Mouse (Mus musculus) MEL (cell line): ENCODE measurements around the gene Ugt8a. TPM values are rescaled to one million over a fixed set of nuclear protein-coding genes. Genes with fewer than 3 reads are reported as not detected.

Experiments
- DNase-seq: peaks from one replicate; pipeline ENCODE4 v3.0.0; 2011; ENCODE audit warnings: low read depth, low spot score
- H3K27ac ChIP-seq: 2 replicates; pipeline ENCODE4 v1.5.1; 2012; ENCODE audit warnings: low read depth, mild to moderate bottlenecking, control low read depth, low read length, moderate library complexity; ENCODE audit not compliant: control insufficient read depth
- H3K27me3 ChIP-seq, 2 experiments: fragments of 150-350 bp in 1 of 2; sonication (generic) in 1 of 2; 2 replicates each; pipeline ENCODE4 v1.6.1; 2012; ENCODE audit warnings: low read length in 2 of 2, mild to moderate bottlenecking in 2 of 2, improper control_type of control experiment in 1 of 2, moderate library complexity in 1 of 2; ENCODE audit not compliant: insufficient read depth in 2 of 2, control insufficient read depth in 1 of 2
- H3K36me3 ChIP-seq, 2 experiments: 2 replicates each; pipeline ENCODE4 v1.6.1; 2012 to 2014; ENCODE audit warnings: low read length in 2 of 2, improper control_type of control experiment in 1 of 2, inconsistent platforms in 1 of 2, mild to moderate bottlenecking in 1 of 2; ENCODE audit not compliant: insufficient read depth in 2 of 2, control insufficient read depth in 1 of 2
- H3K4me1 ChIP-seq, 2 experiments: fragments of 150-350 bp in 1 of 2; sonication (generic) in 1 of 2; 2 replicates each; pipeline ENCODE4 v1.6.1; 2012; ENCODE audit warnings: low read length in 2 of 2, improper control_type of control experiment in 1 of 2, mild to moderate bottlenecking in 1 of 2; ENCODE audit not compliant: insufficient read depth in 2 of 2, control insufficient read depth in 1 of 2
- H3K4me3 ChIP-seq, 2 experiments: fragments of 150-350 bp in 1 of 2; sonication (generic) in 1 of 2; 2 replicates each; pipeline ENCODE4 v1.5.1; 2012; ENCODE audit warnings: low read depth in 2 of 2, low read length in 2 of 2, mild to moderate bottlenecking in 2 of 2, moderate library complexity in 2 of 2, control low read depth in 1 of 2, improper control_type of control experiment in 1 of 2; ENCODE audit not compliant: control insufficient read depth in 1 of 2, insufficient read depth in 1 of 2
- H3K79me2 ChIP-seq: 2 replicates; pipeline ENCODE4 v1.6.1; 2012; ENCODE audit warnings: mild to moderate bottlenecking, low read length, moderate library complexity; ENCODE audit not compliant: control insufficient read depth, poor library complexity, insufficient read depth
- H3K9ac ChIP-seq: 2 replicates; pipeline ENCODE4 v1.6.1; 2012; ENCODE audit warnings: low read depth, mild to moderate bottlenecking, control low read depth, low read length, moderate library complexity; ENCODE audit not compliant: control insufficient read depth, poor library complexity, severe bottlenecking
- H3K9me3 ChIP-seq: fragments of 150-350 bp; sonication (generic); replicated peaks from 2 replicates; pipeline ENCODE4 v1.6.1; 2012; ENCODE audit warnings: mild to moderate bottlenecking, low read length, improper control_type of control experiment, moderate library complexity; ENCODE audit not compliant: insufficient read depth
- CHD1 ChIP-seq: IDR thresholded peaks from 2 replicates; pipeline ENCODE4 v1.6.1; 2012; ENCODE audit warnings: low read depth, mild to moderate bottlenecking, inconsistent platforms, low read length, improper control_type of control experiment
- CTCF ChIP-seq, 3 experiments: IDR thresholded peaks in 2 of 3; conservative IDR thresholded peaks in 1 of 3; 2 replicates each; pipeline ENCODE4 v1.5.1; 2011 to 2012; ENCODE audit warnings: low read length in 3 of 3, low read depth in 2 of 3, mild to moderate bottlenecking in 2 of 3, improper control_type of control experiment in 1 of 3, inconsistent platforms in 1 of 3, mixed read lengths in 1 of 3, moderate library complexity in 1 of 3; ENCODE audit not compliant: control insufficient read depth in 1 of 3, insufficient read depth in 1 of 3, poor library complexity in 1 of 3, severe bottlenecking in 1 of 3
- GATA1 ChIP-seq: IDR thresholded peaks from 2 replicates; pipeline ENCODE4 v1.6.1; 2011; ENCODE audit warnings: low read depth, low read length, improper control_type of control experiment
- HCFC1 ChIP-seq: IDR thresholded peaks from 2 replicates; pipeline ENCODE4 v1.6.1; 2012; ENCODE audit warnings: low read depth, mild to moderate bottlenecking, inconsistent platforms, low read length, improper control_type of control experiment, moderate library complexity
- MEF2A ChIP-seq: IDR thresholded peaks from 2 replicates; pipeline ENCODE4 v1.6.1; 2014; ENCODE audit warnings: low read depth, mild to moderate bottlenecking, inconsistent platforms, low read length, improper control_type of control experiment; ENCODE audit not compliant: poor library complexity, insufficient replicate concordance, severe bottlenecking; ENCODE audit errors: extremely low read depth
- NRF1 ChIP-seq: IDR thresholded peaks from 2 replicates; pipeline ENCODE4 v1.6.1; 2014; ENCODE audit warnings: low read depth, mild to moderate bottlenecking, inconsistent platforms, low read length, improper control_type of control experiment, moderate library complexity; ENCODE audit not compliant: poor library complexity, insufficient read depth, severe bottlenecking
- TBP ChIP-seq: IDR thresholded peaks from 2 replicates; pipeline ENCODE4 v1.8.0; 2011; ENCODE audit warnings: low read depth, low read length, improper control_type of control experiment
- TCF12 ChIP-seq: IDR thresholded peaks from 2 replicates; pipeline ENCODE4 v1.6.1; 2014; ENCODE audit warnings: low read depth, mild to moderate bottlenecking, inconsistent platforms, low read length, improper control_type of control experiment, moderate library complexity
- UBTF ChIP-seq: IDR thresholded peaks from 2 replicates; pipeline ENCODE4 v1.6.1; 2012; ENCODE audit warnings: low read depth, mild to moderate bottlenecking, inconsistent platforms, low read length, improper control_type of control experiment, moderate library complexity, borderline replicate concordance; ENCODE audit not compliant: insufficient read depth
- USF2 ChIP-seq, 2 experiments: IDR thresholded peaks; 2 replicates each; pipeline ENCODE4 v1.6.1; 2011 to 2012; ENCODE audit warnings: improper control_type of control experiment in 2 of 2, low read length in 2 of 2, borderline replicate concordance in 1 of 2, inconsistent platforms in 1 of 2, low read depth in 1 of 2, mild to moderate bottlenecking in 1 of 2; ENCODE audit not compliant: insufficient read depth in 1 of 2
- ZC3H11A ChIP-seq: IDR thresholded peaks from 2 replicates; pipeline ENCODE4 v1.6.1; 2012; ENCODE audit warnings: low read depth, mild to moderate bottlenecking, inconsistent platforms, low read length, improper control_type of control experiment
- ZNF384 ChIP-seq: IDR thresholded peaks from 2 replicates; pipeline ENCODE4 v1.6.1; 2012; ENCODE audit warnings: low read depth, mild to moderate bottlenecking, inconsistent platforms, low read length, improper control_type of control experiment
- polyA plus RNA-seq, 2 experiments: library from polyadenylated mRNA; stranded (reverse) in 1 of 2; unstranded in 1 of 2; fragments of >175 nt in 1 of 2; fragments of >200 nt in 1 of 2; gene quantifications; 2 replicates each; pipeline versions ENCODE4 v1.2.1 to v1.2.4; 2012; ENCODE audit warnings: low replicate concordance in 2 of 2, low read depth in 1 of 2; ENCODE audit not compliant: insufficient read length in 2 of 2, insufficient read depth in 1 of 2, missing spikeins in 1 of 2
- total RNA-seq: library from RNA; depleted of rRNA; stranded (reverse); fragments of 300-350 nt; gene quantifications from 2 replicates; pipeline ENCODE4 v1.2.3, GENCODE M21; 2012

Ugt8a gene
- total and polyA plus RNA-seq, 3 experiments, result not detected

GRCm38 (mm10) chr3:125937536-125938091 is 805 bp downstream of the Ugt8a start:
- no peaks in the 10 kb centered on the region for H3K27me3 ChIP-seq
- H3K9ac ChIP-seq, result no peak overlapping the region
- peaks cover 0 to 10% of the 10 kb centered on the region in 2 experiments; a peak in 2 of 4 replicates for H3K36me3 ChIP-seq
- H3K4me3 ChIP-seq, result no peak overlapping the region
- no peak for DNase-seq
- no peaks in the 10 kb centered on the region for H3K9me3 ChIP-seq
- no peak for TF ChIP-seq UBTF
- no peak for TF ChIP-seq TCF12
- TF ChIP-seq MEF2A, result no peak
- no peak for TF ChIP-seq ZC3H11A
- no peak for TF ChIP-seq USF2 (IDR thresholded peaks at IDR 0.05; ENCODE audit: borderline replicate concordance in 1 of 2, insufficient read depth in 1 of 2, low read depth in 1 of 2, low read length in 2 of 2)
- TF ChIP-seq NRF1, result no peak
- TF ChIP-seq TBP, result no peak
- no peaks in the 10 kb centered on the region for H3K79me2 ChIP-seq
- H3K27ac ChIP-seq, result no peak overlapping the region
- peaks cover 5 to 11% of the 10 kb centered on the region in 2 experiments for H3K4me1 ChIP-seq

GRCm38 (mm10) chr3:125935796-125936195 is 2.6 kb downstream of the Ugt8a start:
- H3K27ac ChIP-seq, result no peak overlapping the region
- no peak overlapping the region for H3K4me3 ChIP-seq
- H3K27me3 ChIP-seq, result no peaks in the 10 kb centered on the region
- H3K36me3 ChIP-seq, result peaks cover 0 to 21% of the 10 kb centered on the region in 2 experiments; a peak in 2 of 4 replicates
- no peaks in the 10 kb centered on the region for H3K9me3 ChIP-seq
- H3K4me1 ChIP-seq, result peaks cover 9 to 25% of the 10 kb centered on the region in 2 experiments
- H3K79me2 ChIP-seq, result no peaks in the 10 kb centered on the region
- peak; percentile 41 for TF ChIP-seq GATA1
- no peak for TF ChIP-seq UBTF
- TF ChIP-seq HCFC1, result no peak
- TF ChIP-seq CHD1, result no peak
- TF ChIP-seq ZNF384, result peak; percentile 97
- TF ChIP-seq CTCF (IDR thresholded peaks at IDR 0.05 in 2 of 3, conservative IDR thresholded peaks at IDR 0.05 in 1 of 3; ENCODE audit: control insufficient read depth in 1 of 3, insufficient read depth in 1 of 3, low read depth in 2 of 3, low read length in 3 of 3, poor library complexity in 1 of 3, severe bottlenecking in 1 of 3), result no peak
- peak; percentile 21 for DNase-seq
- H3K9ac ChIP-seq, result no peak overlapping the region
